Mouse (Mus musculus): ENCODE data around the gene Taf12. TPM values are rescaled to one million over a fixed set of nuclear protein-coding genes. Genes with fewer than 3 reads are reported as not detected.

Taf12 gene
- polyA plus RNA-seq, 1 experiment = not detected

DNA sequence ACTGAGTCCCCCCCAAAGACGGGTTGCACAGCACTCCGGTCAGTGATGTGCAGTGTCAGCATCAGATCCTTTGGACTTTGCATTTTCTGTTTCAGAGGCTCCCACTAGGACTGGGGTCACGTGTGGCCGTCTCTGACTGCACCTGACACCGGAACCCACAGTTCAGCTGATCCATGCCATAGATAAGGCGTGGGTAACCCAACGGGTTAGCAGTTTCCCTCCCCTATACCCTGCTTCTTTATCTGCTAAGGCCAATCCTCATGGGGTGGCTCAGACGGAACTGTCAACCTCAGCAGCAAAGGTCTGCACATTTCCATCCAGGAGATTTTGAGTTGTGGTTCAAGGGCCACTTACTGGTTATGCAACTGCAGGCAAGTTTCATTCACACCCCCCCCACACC, 31.1 kb downstream of the Taf12 start:
- peaks cover 15% of the 10 kb centered on the region for H3K4me1 ChIP-seq (ENCODE audit: control insufficient read depth, insufficient read depth, low read length)
- H3K27ac ChIP-seq (ENCODE audit: insufficient read depth, low read depth, low read length) = no peak overlapping the region
- H3K4me3 ChIP-seq (ENCODE audit: insufficient read depth, low read depth, low read length) = no peak overlapping the region
- TF ChIP-seq CTCF (IDR thresholded peaks at IDR 0.05; ENCODE audit: insufficient read depth, low read depth, low read length) = no peak
- no peak for TF ChIP-seq POLR2A (IDR thresholded peaks at IDR 0.05; ENCODE audit: insufficient read depth, low read depth, low read length)
- WGBS = 92% methylated on average over 8 of the region's 8 CpGs

DNA sequence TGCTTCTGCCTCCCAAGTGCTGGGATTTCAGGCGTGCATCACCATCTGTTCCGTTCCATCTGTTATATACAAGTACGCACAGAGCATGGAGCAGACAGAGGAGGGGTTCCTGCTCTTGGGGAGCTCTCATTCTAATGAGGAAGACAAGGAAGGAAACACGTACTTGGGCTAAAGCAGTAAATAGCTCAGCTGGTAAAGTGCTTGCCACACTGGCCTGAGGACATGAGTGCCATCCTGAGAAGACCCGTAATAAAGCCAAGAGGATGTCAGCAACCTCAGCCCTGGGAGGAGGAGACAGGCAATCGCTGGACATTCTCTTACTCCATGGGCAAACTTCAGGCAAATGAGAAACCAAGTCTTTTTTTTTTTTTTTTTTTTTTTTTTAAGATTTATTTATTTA, 31.8 kb downstream of the Taf12 start:
- no peak for TF ChIP-seq POLR2A (IDR thresholded peaks at IDR 0.05; ENCODE audit: insufficient read depth, low read depth, low read length)
- TF ChIP-seq CTCF (IDR thresholded peaks at IDR 0.05; ENCODE audit: insufficient read depth, low read depth, low read length) = no peak
- Histone ChIP-seq H3K4me3 (ENCODE audit: insufficient read depth, low read depth, low read length) (no peak overlapping the region), H3K27ac (ENCODE audit: insufficient read depth, low read depth, low read length) (no peak overlapping the region), H3K4me1 (ENCODE audit: control insufficient read depth, insufficient read depth, low read length) (peaks cover 15% of the 10 kb centered on the region)
- 77% methylated on average over 6 of the region's 6 CpGs for WGBS

DNA sequence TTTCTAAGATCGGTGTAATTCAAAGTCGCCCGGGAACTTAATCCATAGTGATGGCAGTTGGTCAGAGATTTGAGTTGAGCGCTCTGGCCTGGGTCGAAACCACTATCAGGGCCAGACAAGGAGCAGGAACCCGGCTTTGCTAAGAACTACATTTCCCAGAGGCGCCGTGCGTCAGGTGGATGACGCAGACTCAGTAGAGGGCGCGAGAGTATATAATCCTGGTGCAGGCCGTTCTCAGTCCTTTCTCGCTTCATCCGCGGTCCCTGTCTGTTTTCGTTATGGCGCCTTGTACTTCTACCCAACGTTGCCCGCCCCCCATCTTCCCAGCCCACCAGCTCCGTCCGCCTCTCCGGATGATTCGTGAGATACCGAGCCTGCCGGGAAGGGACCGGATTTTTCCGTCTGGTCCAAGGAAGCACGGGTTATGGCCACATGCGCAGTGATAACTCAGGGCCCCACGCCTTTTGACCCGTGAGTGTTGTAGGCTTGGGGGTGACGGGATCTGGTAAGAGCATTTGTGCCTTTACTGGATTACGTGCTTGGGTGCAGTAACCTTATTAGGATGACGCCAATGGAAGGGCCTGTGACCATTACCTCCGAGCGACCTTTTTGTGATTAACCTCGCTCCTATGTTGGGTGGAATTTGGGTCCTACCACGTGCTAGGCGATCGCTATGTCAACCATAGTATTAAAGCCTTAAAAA, 34.4 kb downstream of the Taf12 start:
- peak; percentile 98 for TF ChIP-seq POLR2A (IDR thresholded peaks at IDR 0.05; ENCODE audit: insufficient read depth, low read depth, low read length)
- TF ChIP-seq CTCF (IDR thresholded peaks at IDR 0.05; ENCODE audit: insufficient read depth, low read depth, low read length) = no peak
- under 1% methylated on average over 41 of the region's 41 CpGs for WGBS

DNA sequence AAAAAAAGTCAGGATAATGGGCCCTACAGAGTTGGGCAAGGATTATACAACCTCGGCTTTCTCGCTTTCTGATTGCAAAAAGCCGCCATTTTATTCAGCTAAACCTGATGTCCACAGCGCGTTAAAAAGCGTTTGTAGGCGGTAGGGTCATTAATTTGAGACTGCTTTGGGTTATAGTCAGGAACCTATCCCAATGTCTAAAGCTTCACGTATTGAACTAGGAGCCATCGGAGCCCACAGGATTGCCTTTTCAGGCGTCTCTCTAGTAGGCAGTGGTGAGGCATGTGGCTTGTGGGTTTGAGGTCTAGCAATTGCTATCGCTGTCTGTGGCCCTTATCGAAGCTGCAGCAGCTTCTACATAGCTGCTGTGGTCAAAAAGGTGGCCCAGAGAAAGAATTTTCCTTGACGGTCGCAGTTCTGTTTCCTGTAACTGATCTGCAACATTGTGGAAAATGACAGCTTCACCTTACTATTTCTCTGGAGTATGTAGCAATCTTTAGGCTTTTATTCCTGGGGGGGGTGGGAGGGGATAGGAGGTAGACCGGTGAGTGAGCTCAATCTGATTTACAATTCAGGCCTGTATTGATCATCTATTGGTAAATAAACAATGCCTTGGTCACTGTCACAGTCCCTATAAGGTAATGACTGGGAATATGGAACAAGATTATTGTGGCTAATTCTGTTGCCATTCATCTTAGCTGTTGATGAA, 35.1 kb downstream of the Taf12 start:
- TF ChIP-seq POLR2A (IDR thresholded peaks at IDR 0.05; ENCODE audit: insufficient read depth, low read depth, low read length) (no peak), CTCF (IDR thresholded peaks at IDR 0.05; ENCODE audit: insufficient read depth, low read depth, low read length) (no peak)
- under 1% methylated on average over 15 of the region's 15 CpGs for WGBS
- H3K27ac ChIP-seq (ENCODE audit: insufficient read depth, low read depth, low read length) = peak overlapping the region; percentile 59
- peaks cover 5% of the 10 kb centered on the region; the same call in 1 of the 2 replicates for H3K4me1 ChIP-seq (ENCODE audit: control insufficient read depth, insufficient read depth, low read length)
- H3K4me3 ChIP-seq (ENCODE audit: insufficient read depth, low read depth, low read length) = peak overlapping the region; percentile 58

More for the DNA sequence above, 34.4 kb downstream of the Taf12 start:
- Histone ChIP-seq H3K4me3 (ENCODE audit: insufficient read depth, low read depth, low read length) (peak overlapping the region; percentile 58), H3K4me1 (ENCODE audit: control insufficient read depth, insufficient read depth, low read length) (peaks cover 5% of the 10 kb centered on the region; the same call in 1 of the 2 replicates), H3K27ac (ENCODE audit: insufficient read depth, low read depth, low read length) (peak overlapping the region; percentile 59)

DNA sequence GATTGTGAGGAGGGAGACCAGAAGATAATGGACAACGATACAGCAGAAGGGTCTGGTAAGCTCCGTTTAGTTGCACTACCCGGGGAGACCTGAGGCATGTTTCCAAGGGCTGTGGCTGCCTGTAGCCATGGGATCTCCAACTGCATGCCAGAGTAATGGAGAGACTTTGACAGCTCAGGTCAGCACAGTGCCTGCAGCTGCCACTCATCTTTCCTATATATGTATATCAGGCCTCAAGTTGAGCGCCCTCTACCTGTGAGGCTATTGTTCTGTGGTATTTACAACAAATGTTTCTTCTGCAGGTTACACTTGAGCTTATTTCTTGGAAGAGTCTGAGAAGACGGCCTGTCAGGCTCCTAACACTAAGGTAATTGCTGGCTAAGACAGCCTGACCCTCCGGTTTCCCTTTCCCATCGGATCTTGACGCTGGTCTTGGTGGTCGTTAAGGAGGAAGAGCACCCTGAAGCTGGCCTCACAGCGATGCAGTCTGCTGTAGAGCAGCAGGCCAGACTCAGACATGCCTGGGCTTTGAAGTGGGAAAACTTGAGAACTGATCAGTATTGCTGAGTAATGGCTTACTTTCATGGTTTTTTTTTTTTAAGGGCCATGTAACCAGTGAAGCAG, 35.8 kb downstream of the Taf12 start:
- Histone ChIP-seq H3K4me1 (ENCODE audit: control insufficient read depth, insufficient read depth, low read length) (peaks cover 5% of the 10 kb centered on the region; the same call in 1 of the 2 replicates), H3K4me3 (ENCODE audit: insufficient read depth, low read depth, low read length) (peak overlapping the region; percentile 31), H3K27ac (ENCODE audit: insufficient read depth, low read depth, low read length) (no peak overlapping the region)
- WGBS = 26% methylated on average over 10 of the region's 10 CpGs
- peak; percentile 23; the same call in 1 of the 2 replicates for TF ChIP-seq CTCF (IDR thresholded peaks at IDR 0.05; ENCODE audit: insufficient read depth, low read depth, low read length)
- TF ChIP-seq POLR2A (IDR thresholded peaks at IDR 0.05; ENCODE audit: insufficient read depth, low read depth, low read length) = no peak

DNA sequence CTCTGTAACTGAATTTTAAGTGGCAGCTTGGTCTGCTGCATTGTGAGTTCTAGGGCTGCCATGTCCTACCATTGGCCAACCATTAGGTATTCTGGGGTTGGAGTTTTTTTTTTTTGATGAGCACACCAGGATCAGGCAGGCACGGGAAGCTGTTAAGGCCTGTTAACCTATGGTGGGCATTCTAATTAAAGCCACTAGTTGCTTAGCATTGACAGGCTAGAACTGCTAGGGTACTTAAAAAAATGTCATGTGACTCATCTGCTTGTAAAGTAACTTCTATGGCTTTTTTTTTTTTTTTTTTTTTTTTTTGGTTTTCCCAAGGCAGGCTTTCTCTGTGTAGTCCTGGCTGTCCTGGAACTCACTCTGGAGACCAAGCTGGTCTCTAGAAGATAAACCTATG, 37.0 kb downstream of the Taf12 start:
- Histone ChIP-seq H3K27ac (ENCODE audit: insufficient read depth, low read depth, low read length) (no peak overlapping the region), H3K4me3 (ENCODE audit: insufficient read depth, low read depth, low read length) (no peak overlapping the region), H3K4me1 (ENCODE audit: control insufficient read depth, insufficient read depth, low read length) (peaks cover 5% of the 10 kb centered on the region; the same call in 1 of the 2 replicates)
- 38% methylated on average over 1 of the region's 1 CpGs for WGBS
- no peak for TF ChIP-seq POLR2A (IDR thresholded peaks at IDR 0.05; ENCODE audit: insufficient read depth, low read depth, low read length)
- no peak for TF ChIP-seq CTCF (IDR thresholded peaks at IDR 0.05; ENCODE audit: insufficient read depth, low read depth, low read length)

DNA sequence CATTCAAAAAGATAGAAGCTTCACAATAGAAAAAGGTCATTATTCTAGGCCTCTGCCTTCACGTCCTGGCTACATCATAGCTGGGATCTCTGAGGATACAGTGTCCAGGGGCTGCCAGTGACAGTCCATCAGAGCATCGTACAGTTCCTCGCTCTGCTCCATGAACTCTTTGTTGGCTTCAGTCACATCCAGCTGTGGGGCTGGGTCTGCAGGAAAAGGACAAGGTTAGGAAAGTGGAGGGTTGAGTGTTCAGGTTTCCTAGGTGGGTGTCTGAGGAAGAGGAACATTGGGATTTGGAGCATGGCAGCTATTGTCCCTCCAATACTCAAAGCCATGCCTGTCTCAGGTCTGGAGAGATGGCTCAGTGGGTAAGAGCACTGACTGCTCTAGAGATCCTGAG, 37.6 kb downstream of the Taf12 start:
- no peak overlapping the region for H3K4me3 ChIP-seq (ENCODE audit: insufficient read depth, low read depth, low read length)
- 68% methylated on average over 3 of the region's 3 CpGs for WGBS
- peaks cover 5% of the 10 kb centered on the region; the same call in 1 of the 2 replicates for H3K4me1 ChIP-seq (ENCODE audit: control insufficient read depth, insufficient read depth, low read length)
- TF ChIP-seq CTCF (IDR thresholded peaks at IDR 0.05; ENCODE audit: insufficient read depth, low read depth, low read length) = no peak
- TF ChIP-seq POLR2A (IDR thresholded peaks at IDR 0.05; ENCODE audit: insufficient read depth, low read depth, low read length) = no peak
- no peak overlapping the region for H3K27ac ChIP-seq (ENCODE audit: insufficient read depth, low read depth, low read length)

DNA sequence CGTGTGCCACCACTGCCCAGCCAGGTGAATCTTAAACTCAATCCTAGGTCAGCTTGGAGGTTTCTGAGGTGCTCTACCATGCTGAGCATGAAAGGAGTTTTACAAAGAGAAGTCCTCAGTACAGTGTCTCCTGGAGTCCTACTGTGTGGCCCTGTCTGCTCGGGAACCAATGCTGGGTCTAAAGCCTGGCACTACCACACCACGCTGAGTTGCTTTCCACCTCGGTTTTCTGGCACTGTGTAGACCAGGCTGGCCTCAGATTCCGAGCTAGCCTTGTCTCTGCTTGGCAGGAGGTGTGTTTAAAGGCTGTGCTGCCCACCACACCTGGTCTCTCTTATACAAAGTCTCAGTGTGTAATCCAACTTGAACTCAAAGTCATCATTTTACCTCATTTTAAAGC, 38.5 kb downstream of the Taf12 start:
- 90% methylated on average over 5 of the region's 5 CpGs for WGBS
- Histone ChIP-seq H3K4me1 (ENCODE audit: control insufficient read depth, insufficient read depth, low read length) (peaks cover 5% of the 10 kb centered on the region; the same call in 1 of the 2 replicates), H3K4me3 (ENCODE audit: insufficient read depth, low read depth, low read length) (no peak overlapping the region), H3K27ac (ENCODE audit: insufficient read depth, low read depth, low read length) (no peak overlapping the region)
- TF ChIP-seq CTCF (IDR thresholded peaks at IDR 0.05; ENCODE audit: insufficient read depth, low read depth, low read length) (no peak), POLR2A (IDR thresholded peaks at IDR 0.05; ENCODE audit: insufficient read depth, low read depth, low read length) (no peak)

DNA sequence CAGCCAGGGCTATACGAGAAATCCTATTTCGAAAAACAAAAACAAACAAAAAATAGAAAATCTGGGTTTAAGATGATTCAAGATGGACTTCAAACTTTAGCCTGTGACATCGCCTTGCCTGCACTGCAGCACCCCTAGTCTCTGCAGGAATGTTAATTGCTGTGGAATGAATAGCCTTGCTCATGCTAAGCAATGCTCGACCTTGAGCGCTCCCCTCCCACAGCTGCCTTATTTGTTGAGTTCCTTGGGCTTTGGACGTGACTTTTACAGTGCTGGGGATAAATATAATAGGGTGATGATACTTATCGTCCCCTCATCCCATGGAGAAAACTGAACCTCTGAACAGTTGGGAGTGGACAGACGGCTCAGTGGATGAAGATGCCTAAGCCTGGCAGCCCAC, 41.5 kb downstream of the Taf12 start:
- 88% methylated on average over 8 of the region's 8 CpGs for WGBS
- no peak overlapping the region for H3K27ac ChIP-seq (ENCODE audit: insufficient read depth, low read depth, low read length)
- TF ChIP-seq POLR2A (IDR thresholded peaks at IDR 0.05; ENCODE audit: insufficient read depth, low read depth, low read length) = no peak
- no peak for TF ChIP-seq CTCF (IDR thresholded peaks at IDR 0.05; ENCODE audit: insufficient read depth, low read depth, low read length)

More for the DNA sequence above, 41.5 kb downstream of the Taf12 start:
- no peaks in the 10 kb centered on the region for H3K4me1 ChIP-seq (ENCODE audit: control insufficient read depth, insufficient read depth, low read length)
- H3K4me3 ChIP-seq (ENCODE audit: insufficient read depth, low read depth, low read length) = no peak overlapping the region
